Mouse (Mus musculus) CD4-positive, CD25-positive, alpha-beta regulatory T cell, adult 4 months (primary cell): ENCODE data around the gene Wdr45. TPM values are rescaled to one million over a fixed set of nuclear protein-coding genes. Genes with fewer than 3 reads are reported as not detected.
A peak's percentile ranks its signal among the peaks of the same experiment; 100 is the strongest.

Source experiments
- ATAC-seq: one replicate; pipeline ENCODE4 v1.8.0; 2017
- polyA plus RNA-seq, 2 experiments: library from polyadenylated mRNA; unstranded; fragments of 100-300 nt; shearing (Covaris generic); gene quantifications; one replicate each; pipeline ENCODE4 v1.2.1; 2017

Gene Wdr45
- polyA plus RNA-seq, 2 experiments from 2014 or later, result 42.8 to 76.1 TPM

GRCm38 (mm10) chrX:7721514-7722281 is 7.6 kb downstream of the Wdr45 start, which contains the start of gene Gm45208:
Gm45208 (plus strand) TSS chrX:7722245.
- ATAC-seq, result peak; percentile 93

- no peak for ATAC-seq
These were observed 8.1 kb downstream of the Wdr45 start for GRCm38 (mm10) chrX:7722282-7722611.

DNA sequence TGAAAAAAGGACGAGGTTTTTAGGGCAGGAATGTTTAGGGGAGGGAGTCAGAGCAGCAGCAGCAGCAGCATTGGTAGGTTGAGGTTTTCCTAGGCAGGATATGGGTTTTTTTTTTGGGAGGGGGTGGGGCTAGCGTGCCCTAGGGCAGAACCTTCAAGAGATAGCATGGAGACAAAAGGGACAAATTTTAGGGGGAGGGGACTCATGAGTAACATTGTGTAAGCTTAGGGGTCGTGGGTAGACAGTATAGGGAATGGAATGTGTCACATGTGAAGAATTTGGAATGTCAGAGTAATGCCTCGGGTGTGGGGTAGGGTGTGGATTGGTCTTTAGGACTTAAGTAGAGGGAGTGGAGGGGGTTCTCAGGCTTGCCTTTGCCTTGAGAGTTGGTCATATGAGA is 8.6 kb downstream of the Wdr45 start:
- ATAC-seq, result peak; percentile 28

GRCm38 (mm10) chrX:7724135-7724534 is 10.0 kb downstream of the Wdr45 start:
- no peak for ATAC-seq

DNA sequence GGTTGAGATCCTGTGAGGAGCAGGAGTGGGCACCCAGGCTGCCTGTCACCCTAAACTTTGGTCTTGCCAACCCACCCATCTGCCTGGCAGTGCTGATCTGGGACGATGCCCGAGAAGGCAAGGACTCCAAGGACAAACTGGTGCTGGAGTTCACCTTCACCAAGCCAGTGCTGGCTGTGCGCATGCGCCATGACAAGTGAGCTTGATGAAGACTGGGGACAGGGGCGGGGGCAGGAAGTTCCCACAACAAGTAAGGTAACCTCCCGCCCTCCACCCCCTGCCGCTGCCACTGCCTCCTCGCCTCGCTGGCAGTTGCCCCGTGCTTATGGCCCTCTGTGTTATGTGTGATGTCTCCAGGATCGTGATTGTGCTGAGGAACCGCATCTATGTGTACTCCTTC is 11.7 kb downstream of the Wdr45 start:
- ATAC-seq, result no peak

GRCm38 (mm10) chrX:7727176-7727575 is 13.0 kb downstream of the Wdr45 start:
- no peak for ATAC-seq

- ATAC-seq, result peak; percentile 97
These were observed 14.2 kb downstream of the Wdr45 start, which contains the start of gene Praf2 for GRCm38 (mm10) chrX:7728215-7728921. Praf2 (plus strand) TSS chrX:7728439.

GRCm38 (mm10) chrX:7728922-7729265 is 14.8 kb downstream of the Wdr45 start:
- no peak for ATAC-seq

DNA sequence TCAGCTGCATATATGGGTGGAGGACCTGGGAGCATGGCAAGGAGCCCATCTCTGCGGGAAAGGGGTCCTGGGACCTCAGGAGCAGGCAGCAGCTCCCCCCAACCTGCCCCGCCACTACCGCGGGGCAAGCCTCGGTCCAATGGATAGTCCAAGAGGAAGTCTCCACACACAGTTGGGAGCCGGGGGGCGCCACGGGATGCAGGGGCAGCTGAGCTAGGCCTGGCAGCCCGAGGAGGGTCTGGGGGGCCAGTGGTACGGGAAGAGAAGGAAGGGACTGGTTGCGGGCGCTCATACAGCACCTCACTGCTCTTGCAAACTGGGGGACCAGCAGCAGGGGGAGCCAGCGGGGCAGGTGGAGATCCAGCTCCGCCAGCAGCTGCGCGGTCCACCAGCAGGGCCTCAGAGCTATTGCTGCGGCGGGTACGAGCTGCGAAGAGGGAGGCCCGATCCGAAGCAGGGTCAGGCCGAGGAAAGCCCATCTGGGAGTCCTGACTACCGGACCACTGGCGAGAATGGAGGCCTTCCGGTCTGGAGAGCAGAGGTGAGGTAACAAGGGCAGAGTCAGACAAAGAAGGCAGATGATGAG is 19.5 kb downstream of the Wdr45 start:
- peak; percentile 93 for ATAC-seq

DNA sequence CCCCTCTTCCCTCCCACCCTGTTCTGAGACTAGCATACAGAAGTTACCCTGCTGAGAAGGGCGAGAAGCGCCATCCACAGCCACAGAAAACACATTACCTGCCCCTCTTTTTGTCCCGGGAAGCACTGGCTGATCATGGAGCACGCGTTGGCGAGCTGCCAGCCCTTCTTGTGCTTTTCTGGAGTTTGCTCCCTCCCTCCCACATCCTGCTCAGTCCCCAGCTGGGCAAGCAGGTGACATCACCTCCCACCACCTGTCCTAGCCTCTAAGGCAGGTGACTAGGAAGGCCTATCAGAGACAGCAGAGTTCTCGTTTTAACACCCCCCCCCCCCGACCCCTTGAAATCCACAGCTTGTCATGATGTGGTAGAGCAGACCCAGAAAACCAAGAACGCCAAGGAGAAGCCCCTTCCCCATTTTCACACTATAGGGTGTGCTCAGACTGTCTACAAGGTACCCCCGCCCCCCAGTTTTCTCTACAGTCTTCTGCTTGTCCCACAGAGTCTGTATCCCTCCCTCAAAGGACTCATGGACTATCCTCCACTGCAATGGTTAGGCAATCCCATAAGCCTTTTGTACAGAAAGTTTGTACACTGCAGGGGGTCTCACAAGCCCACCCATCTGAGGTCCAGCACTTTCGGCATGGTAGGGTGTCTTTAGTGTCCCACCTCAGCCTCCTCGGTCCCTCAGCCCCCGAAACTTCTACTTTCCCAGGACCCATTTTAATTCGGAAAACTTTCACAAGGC is 25.4 kb downstream of the Wdr45 start:
- ATAC-seq, result no peak

GRCm38 (mm10) chrX:7740082-7740819 is 26.1 kb downstream of the Wdr45 start:
- no peak for ATAC-seq

GRCm38 (mm10) chrX:7741103-7741502 is 27.0 kb downstream of the Wdr45 start:
- no peak for ATAC-seq

DNA sequence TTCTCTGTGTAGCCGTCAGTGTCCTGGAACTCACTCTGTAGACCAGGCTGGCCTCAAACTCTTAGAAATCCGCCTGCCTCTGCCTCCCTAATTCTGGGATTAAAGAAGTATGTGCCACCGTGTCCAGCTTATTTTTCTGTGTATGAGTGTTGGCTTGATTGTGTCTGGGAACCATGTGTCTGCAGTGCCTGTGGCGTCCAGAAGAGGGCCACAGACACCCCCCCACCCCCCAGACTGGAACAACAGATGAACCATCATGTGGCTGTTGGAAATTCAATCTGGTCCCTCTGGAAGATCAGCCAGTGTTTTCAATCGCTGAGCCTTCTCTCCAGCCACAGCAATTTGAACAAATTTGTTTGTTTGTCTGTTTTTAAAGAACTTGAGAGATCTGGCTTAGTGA is 29.3 kb downstream of the Wdr45 start:
- no peak for ATAC-seq

- ATAC-seq, result no peak
These were observed 30.8 kb downstream of the Wdr45 start for GRCm38 (mm10) chrX:7744940-7745339.

DNA sequence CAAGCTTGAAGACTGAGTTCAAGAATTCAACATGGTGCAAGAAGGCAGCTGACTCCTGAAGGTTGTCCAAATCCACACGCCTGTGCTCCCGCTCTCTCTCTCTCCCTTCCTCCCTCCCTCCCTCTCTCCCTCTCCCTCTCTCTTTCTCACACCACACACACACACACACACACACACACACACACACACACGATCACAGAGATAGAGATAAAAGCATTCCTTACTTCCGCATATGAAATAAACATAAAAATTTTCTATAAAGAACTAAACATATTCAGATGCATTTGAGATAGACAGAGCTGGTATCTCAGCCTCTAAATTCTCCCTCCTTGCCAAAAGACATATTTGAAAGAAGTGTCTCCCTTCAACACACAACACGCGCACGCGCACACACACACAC is 31.3 kb downstream of the Wdr45 start:
- no peak for ATAC-seq

- no peak for ATAC-seq
These were observed 36.4 kb downstream of the Wdr45 start, which contains the start of gene Ccdc120 for GRCm38 (mm10) chrX:7750432-7751116. Ccdc120 (minus strand) TSS chrX:7750905.

DNA sequence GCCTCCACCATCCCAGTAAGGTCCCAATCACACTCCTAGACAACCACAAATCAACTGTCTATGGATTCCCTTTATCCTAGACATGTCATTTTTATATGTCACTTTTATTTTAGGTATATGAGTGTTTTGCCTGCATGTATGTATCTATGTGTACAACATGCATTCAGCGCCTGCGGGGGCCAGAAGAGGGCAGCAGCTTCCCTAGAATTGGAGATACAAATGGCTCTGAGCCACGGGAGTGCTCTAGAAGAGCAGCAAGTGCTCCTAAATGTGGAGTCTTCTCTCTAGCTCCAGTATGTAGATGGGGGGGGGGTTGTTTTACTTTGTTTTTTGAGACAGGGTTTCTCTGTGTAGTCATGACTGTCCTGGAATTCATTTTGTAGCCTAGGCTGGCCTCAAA is 39.5 kb downstream of the Wdr45 start:
- ATAC-seq, result peak; percentile 49

GRCm38 (mm10) chrX:7762137-7762920 is 48.2 kb downstream of the Wdr45 start, which contains the start of gene Tfe3:
Tfe3 (plus strand) TSS chrX:7762560.
- peak; percentile 94 for ATAC-seq

- ATAC-seq, result peak; percentile 11
These were observed 48.7 kb downstream of the Wdr45 start for GRCm38 (mm10) chrX:7762921-7763197.

- no peak for ATAC-seq
These were observed 49.7 kb downstream of the Wdr45 start for GRCm38 (mm10) chrX:7763631-7764393.
